Mouse (Mus musculus): ENCODE results near the gene Mpst. TPM values are rescaled to one million over a fixed set of nuclear protein-coding genes. Genes with fewer than 3 reads are reported as not detected.

Gene Mpst
- total RNA-seq, 2 experiments from 2014 or later = 57.2 to 58.7 TPM

DNA sequence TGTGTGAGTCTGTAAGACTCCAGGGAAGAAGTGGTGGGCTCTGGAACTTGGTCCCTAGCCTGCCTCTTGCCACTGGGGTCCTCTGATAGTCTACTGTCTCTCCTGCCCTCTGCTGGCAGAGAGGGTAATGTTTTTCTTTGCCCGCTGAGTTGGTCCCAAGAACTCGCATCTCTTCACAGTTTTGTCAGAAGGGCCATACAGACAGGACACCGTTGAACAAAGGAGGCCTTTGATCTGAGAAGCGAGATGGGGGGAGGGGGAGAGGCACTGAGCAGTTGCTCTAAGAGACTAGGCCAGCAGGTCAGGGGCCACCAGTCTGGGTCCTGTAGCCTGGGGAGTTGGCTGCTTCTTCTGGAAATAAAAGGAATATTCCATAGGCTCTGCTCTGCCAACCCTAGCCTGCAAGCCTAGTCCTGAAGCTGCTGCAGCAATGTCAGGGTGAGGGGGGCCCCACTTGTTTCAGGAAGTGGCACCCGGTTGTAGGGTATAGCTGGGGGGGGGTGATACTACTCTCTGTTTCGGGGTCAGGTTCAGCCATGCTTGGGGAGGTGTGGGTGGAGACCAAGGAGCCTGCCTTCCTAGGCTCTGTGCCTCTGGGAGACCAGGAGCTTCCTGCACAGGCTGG lies 28.8 kb downstream of the Mpst start:
- peak; percentile 67 for DNase-seq
- intact Hi-C loops (cut with DNase I) = loop anchor here (10.0 kb wide), 1 partner anchor 460 kb away; the partner anchor contains the start of gene Eif3d

DNA sequence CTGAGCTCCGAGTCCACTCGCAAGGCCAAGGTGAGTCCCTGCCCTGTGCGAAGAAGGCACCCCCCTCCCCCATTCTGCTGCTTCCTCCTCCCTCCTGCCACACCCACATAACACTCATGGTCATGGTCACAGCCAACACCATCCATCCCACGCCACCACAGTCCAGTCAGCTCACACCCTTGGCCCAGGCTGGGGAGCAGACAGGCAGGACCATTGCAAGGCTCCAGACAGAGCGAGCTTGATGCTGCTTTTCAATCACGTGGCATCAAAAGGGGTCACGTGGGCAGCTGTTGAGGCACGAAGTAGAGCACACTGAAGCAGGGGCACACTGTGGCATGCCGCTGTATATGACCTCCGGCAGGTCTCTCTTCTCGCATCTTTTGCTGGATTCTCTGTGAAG lies 29.5 kb downstream of the Mpst start:
- DNase-seq = no peak
- intact Hi-C loops (cut with DNase I) = loop anchor here (10.0 kb wide), 1 partner anchor 461 kb away; the partner anchor contains the start of gene Eif3d

DNA sequence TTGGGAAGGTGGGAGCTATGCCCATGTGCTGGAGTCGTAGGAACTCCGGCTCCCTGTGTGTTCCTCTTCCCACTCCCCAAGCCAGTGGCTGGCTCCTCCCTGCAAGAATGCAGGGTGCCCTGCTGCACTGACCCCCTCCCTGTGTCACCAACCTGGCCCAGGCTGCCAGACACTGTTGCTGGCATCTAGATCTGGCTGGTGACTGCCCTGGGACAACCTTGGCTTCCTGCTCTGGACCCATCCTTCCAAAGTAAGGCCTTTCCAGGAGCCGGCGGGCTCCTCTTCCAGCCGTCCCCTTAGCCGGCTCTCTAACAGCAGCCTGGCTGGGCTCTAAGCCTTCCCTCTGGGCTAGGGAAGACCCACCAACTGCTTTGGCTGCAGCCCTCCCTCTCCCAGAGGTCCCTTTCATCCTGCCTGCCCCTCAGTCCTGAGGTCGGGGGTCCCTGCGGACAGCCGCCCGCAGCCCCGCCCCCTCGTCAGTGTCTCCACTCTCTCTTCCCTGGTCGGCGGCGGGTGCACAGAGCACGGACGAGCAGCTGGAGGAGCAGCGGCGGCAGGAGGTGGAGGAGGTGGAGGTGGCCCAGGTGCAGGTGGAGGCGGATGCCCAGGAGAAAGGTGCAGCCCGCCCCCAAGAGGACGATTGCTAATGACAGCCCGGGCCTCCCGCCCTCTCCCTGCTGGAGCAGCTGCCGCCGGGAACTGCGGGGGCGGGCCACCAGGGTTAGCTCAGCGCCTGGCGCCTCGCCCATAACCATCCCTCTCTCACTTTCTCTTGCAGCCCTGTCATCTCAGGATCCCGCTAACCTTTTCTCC lies 30.4 kb downstream of the Mpst start:
- intact Hi-C loops (cut with DNase I) = loop anchor here (10.0 kb wide), 1 partner anchor 462 kb away; the partner anchor contains the start of gene Eif3d
- DNase-seq = peak; percentile 92

DNA sequence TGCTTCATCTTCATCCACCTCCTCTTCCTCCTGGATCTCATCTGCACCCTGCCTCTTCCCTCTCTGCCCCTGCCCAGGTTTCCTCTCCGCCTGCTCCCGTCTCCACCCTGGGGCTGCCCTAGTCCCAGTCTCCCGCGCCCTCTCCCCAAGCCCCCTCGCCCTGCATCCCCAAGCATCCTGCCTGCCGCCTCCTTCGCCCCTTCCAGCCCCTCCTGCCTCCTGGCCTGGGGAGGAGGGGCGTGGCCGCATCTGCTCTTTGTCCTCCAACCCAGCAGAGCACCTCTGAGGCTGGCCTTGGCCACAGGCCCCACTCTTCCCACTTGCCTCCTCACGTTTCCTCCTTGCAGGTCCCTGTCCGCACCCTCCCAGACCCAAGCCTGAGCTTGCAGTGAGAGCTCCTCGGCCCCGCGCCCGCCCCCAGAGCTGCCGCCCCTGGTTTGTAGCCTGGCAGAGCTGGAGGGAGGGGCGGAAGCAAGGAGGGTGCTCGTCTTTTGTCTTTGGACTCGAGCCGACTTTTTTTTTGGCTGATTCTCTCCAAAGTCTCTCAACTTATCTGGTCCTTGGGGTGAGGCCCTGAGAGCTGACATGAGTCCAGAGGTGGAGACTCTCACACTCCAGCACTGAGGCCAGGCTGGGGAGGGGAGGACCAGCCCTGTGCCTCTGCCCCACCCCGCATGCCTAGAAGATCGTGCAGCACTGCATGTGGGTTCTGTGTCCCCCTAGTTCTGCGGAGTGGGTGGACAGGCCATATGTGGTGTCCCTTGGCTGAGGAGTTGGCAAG lies 31.2 kb downstream of the Mpst start:
- peak; percentile 56 for DNase-seq
- intact Hi-C loops (cut with DNase I) = loop anchor here (10.0 kb wide), 1 partner anchor 463 kb away; the partner anchor contains the start of gene Eif3d

DNA sequence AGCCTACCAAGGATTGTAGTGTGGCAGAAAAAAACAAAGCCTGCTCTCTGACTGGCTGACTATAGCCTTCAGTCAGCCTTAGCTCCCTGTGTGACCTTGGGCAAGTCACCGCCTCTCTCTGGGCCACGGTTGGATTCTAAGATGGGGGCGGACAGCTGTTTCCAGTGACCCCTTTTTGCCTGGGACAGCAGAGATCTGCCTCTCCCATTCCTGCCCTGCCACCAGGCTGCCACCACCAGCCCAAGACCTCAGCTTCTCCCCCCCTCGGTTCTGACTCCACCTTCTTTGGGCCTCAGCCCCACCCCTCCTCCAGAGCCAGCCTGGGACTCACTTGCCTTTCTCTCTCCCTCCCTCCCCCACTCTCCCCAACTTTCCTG lies 31.8 kb downstream of the Mpst start:
- intact Hi-C loops (cut with DNase I) = loop anchor here (10.0 kb wide), 1 partner anchor 463 kb away; the partner anchor contains the start of gene Eif3d
- DNase-seq = no peak

DNA sequence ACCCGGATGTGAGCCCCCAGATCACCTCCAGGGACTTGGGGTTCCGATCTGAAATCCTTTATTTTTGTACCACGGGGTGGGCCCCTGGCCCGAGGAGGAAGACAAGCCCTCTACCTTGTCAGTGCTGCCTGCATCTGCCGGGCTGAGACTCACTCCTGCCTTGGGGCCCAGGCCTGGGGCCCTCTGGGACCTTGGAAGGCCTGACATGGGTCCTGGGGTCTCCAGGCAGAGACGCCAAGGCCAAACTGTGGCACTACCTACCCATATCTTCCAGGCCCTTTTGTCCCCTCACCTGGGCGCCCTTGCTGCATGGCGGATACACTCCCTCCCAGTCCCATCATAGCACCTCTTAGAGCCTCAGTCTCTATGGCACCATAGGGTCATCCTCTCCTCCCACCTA lies 32.3 kb downstream of the Mpst start:
- DNase-seq = no peak
- intact Hi-C loops (cut with DNase I) = loop anchor here (10.0 kb wide), 1 partner anchor 464 kb away; the partner anchor contains the start of gene Eif3d

DNA sequence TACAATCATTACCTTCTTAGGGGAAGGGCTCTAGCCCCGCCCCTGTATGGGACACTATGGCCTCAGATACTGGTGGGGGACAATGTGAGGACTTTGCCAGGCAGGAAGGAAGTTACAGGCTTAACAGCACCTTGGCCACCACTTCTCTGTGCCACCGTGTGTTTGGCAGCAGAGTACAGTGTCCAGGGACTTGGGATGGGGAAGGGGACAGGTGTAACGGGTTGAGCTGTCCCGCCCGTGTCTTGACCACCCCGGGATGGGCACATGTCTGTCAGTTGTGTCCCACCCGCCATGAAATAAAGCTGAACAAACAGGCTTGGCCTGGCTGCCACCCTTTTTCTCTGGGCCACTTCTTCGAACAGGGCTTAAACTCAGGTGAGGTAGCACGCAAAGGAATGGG lies 32.8 kb downstream of the Mpst start:
- intact Hi-C loops (cut with DNase I) = loop anchor here (10.0 kb wide), 1 partner anchor 464 kb away; the partner anchor contains the start of gene Eif3d
- no peak for DNase-seq

DNA sequence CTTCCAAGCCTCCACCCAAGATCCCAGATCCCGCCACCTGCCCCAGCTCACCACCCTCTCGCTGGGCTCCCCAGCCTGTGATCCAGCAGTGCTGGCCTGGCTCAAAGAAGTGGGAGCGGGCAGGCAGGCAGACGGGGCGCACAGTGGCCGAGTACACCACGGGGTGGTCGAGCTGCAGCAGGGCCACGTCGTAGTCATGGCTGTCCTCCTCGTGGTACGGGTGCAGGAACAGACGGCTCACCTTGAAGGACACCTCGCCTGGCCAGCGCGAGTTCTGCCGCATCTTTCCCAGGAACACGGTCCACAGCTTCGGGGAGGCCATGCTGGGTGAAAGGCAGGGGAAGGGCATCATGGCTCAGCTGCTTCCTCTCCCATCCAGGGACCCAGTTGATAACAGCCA lies 36.0 kb downstream of the Mpst start:
- intact Hi-C loops (cut with DNase I) = loop anchor here (10.0 kb wide), 1 partner anchor 303 kb away; no protein-coding TSS in a partner anchor
- DNase-seq = no peak

DNA sequence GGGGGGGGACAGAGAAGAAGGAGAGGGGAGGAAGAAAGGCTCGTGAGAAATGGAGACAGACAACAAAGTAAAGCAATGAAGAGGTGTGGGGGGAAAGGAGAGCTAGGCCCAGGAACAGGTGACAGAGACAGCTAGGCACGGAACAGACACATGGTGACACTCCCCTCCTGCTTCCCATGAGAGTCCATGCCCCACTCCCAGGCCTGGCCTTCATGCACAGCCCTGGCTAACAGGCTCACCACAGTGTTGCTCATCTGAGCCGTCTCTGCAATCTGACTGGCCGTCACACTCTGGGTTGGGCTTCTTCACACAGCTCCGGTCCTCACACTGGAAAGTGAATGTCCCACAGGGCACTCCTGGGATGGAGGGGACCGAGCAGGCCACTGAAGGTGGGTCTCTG lies 37.6 kb downstream of the Mpst start:
- intact Hi-C loops (cut with DNase I) = loop anchor here (10.0 kb wide), 1 partner anchor 301 kb away; no protein-coding TSS in a partner anchor
- no peak for DNase-seq

DNA sequence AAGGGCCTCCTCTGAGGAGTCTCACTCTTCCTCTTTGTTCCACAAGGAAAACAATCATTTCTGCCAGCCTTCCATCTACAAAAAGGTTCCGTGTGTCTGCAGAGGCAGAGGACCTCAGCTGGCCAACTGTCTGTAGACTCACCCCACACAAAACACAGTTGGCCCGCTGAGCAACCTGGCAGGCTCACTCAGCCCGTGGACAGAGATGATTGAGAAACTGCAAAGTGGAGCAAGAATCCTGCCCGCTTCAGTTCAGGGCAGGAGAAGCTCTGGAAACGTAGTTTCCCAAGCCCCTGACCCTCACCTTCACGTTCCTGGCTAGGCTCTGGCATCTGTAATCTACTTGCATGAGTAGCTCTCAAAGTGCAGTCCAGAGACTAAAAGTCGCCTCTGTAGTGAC lies 40.9 kb downstream of the Mpst start:
- DNase-seq = no peak
- intact Hi-C loops (cut with DNase I) = loop anchor here (5.0 to 10.0 kb wide), 2 partner anchors 135 to 298 kb away; no protein-coding TSS in a partner anchor

DNA sequence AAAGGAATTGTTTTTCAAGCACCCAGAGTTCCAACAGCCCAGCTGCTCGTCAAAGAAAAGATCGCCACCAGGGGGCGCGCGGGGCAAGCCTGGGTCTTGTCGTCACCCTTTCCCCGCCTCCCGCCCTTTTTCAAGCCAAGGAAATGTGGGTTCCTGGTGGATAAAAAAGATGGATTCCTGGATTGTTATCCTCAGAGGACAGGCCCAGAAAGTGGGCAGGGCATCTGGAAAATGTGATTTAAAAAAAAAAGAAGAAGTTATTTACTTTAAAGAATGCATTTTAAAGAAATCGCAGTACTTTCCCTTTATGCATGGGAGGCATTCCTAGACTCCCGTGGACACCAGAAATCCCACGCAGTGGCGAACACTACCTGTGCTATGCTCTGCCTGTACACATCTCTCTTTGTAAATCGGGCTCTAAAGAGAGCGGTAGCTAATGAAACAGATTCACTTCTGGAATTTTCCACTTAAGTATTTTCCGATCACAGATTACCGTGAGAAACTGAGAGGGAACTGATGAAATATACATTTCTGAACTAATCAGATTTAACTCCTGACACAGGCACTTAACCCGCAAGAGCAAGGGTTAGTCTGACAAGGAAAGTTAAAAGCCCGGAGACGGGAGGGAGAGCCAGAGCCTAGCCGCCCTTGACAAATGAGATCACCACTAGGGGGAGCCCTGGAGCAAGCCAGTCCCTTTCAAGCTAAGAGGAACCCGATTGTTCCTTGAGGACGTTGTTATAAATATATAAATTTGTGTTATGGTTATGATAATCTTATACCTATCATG lies 41.7 kb downstream of the Mpst start:
- peak; percentile 97 for DNase-seq
- intact Hi-C loops (cut with DNase I) = loop anchor here (2.0 to 10.0 kb wide), 3 partner anchors 77 to 297 kb away; no protein-coding TSS in a partner anchor

DNA sequence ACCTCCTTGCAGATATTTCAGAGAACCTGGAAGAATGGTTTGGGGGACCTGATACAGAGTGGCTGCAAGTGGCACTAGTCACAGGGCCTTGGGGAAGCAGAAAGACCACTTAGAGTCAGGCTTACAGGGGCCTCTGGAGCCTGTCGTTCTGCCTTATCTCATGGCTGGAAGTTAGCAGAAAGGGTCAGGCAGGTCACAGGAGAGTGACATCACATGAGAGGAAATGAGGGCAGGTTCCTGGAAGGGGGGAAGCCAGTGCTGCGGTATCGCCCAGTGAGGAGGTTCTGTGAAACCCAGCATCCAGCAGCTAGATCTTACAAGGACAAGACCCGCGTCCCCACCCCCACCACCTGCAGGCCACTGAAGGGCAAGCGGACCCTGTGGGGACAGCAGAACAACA lies 42.9 kb downstream of the Mpst start:
- DNase-seq = no peak
- intact Hi-C loops (cut with DNase I) = loop anchor here (2.0 to 10.0 kb wide), 3 partner anchors 76 to 296 kb away; no protein-coding TSS in a partner anchor

DNA sequence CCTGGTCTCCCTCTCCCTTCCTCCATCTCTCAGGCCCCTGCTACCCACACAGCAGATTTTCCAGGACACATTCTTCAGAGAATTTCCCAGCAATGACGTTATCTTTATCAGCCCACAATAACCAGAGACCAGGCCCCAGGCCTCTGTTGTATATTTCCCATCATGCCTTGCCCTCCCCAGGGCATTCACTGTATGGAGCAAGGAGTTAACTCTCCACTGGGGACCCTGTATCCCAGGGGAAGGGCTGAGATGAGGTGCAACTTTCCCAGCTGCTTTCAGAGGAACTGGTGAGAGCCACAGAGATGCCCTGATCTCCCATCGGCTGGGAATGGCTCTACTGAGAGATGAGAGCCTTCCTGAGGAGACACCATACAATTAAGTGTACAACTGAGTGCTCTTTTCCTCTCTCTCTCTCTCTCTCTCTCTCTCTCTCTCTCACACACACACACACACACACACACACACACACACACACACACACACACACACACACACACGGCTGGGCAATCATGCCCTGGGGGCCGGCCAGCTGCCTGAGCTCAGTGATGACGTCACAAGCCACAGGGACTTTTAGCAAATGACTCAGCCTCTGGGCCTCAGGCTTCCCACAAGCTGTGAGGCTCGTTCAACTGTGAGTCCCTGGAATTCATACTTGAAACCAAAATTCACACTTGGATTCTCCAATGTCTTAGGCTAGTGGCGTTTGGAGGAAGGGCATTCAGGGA lies 43.6 kb downstream of the Mpst start:
- peak; percentile 50 for DNase-seq
- intact Hi-C loops (cut with DNase I) = loop anchor here (2.0 to 10.0 kb wide), 3 partner anchors 75 to 295 kb away; no protein-coding TSS in a partner anchor

DNA sequence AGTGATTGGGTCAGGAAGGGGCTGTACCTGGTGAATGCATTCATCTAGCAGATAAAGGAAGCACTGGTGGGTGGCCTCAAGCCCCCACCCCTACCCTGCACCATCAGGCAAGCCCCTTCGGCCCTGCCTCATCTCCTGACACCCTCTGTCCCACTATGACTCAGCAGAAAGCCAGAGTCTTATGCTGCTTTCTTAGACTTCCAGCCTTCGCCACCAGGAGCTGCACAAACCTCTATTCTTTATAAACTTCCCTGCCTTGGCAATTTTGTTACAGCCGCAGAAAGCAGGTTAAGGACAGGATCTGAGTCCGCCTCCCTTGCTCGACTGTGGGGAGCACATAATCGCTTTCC lies 44.2 kb downstream of the Mpst start:
- intact Hi-C loops (cut with DNase I) = no loop called here
- no peak for DNase-seq

DNA sequence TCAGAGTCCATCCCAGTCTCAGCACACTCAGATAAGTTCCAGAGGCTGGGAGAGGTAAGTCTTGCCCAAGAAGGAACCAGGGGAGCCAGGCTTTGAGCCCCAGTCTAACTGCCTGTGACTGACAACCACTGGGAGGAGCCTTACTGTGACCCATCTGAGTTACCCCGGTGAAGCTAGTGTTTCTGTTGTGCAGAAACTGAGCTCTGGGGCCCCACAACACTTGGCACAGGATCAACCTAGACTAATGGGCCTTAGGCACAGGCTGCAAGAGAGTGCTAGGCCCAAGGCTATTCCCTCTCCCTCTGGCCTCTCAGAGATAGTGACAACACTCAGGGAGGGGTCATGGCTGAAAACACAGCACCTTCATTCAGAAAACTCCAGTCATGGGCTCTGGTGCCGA lies 45.0 kb downstream of the Mpst start:
- no peak for DNase-seq
- intact Hi-C loops (cut with DNase I) = no loop called here

DNA sequence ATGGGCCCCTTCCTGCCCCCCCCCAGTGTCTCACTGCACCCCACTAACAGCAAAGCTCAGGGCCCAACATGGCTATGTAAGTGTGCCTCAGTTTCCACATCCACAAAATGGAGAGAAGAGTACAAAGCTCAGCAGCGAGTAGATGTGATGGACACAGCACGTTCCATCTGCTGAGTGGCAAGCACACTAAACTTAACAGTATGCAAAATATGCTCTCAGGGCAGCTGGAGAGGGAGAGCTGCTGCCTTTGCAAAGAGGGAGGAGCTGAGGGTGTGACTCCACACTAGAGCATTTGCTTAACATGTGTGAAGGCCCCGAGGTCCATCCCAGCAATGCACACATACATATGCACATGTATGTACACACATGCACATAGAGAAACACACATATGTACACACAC lies 46.7 kb downstream of the Mpst start:
- intact Hi-C loops (cut with DNase I) = no loop called here
- DNase-seq = no peak

DNA sequence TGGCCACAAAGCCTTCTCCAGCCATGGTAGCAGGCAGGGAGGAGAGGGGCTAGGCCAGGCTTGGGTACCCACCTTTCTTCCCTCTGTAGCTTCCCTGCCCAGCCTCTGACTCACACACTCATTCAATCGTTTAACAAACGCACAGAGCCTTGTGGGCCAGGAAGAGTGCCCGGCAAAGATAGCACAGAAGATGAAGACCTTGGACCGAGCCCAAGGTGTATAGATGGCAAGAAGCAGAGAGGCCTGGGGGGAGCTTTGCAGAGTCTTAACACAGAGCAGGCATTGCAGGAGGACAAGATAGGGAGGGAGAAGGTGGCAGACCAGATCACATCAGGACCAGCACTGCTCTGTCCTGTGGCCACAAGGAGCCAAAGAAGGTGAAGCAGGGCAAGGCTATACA lies 49.0 kb downstream of the Mpst start:
- intact Hi-C loops (cut with DNase I) = no loop called here
- DNase-seq = no peak

DNA sequence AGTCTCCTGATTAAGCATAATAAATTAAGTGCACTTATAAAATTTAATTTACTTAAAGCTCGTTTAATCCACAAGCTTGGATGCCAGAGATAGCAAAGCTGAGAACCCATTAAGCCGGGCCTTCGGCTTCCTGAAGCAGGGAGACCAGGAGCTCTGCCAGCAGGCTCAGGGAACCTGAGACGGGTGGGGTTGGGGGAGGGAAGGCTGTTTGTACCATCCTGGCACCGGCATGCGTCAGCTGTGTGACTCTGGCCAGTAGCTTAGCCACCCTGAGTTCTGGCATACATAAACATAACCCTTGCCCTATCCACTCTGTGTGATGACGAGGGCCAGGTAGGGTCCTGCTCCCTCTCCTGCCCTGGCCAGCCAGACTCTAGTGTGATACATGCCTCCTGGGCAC lies 49.8 kb downstream of the Mpst start:
- intact Hi-C loops (cut with DNase I) = no loop called here
- DNase-seq = peak; percentile 52

DNA sequence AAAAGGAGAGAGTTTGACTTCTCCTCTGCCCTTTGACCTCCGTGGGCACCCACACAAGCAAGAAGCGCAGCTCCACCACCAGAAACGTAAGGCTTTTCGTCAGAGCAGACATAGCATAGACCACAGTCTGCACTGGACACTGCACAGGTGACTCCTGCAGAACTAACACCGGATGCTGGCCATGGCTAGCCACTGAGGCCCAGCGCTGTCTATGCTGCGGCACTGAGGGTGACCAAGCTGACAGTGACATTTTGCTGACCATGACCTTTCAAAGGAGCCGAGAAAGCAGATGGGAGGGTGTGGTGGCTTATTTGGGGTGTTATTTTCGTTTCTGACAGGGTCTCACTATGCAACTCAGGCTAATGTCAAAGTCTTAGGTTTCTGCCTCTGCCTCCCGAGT lies 51.0 kb downstream of the Mpst start:
- no peak for DNase-seq
- intact Hi-C loops (cut with DNase I) = no loop called here
